Mouse (Mus musculus) embryonic facial prominence, embryonic 13.5 days (tissue): ENCODE data around the gene Pygo2. TPM values are rescaled to one million over a fixed set of nuclear protein-coding genes. Genes with fewer than 3 reads are reported as not detected.

Source experiments
- ATAC-seq: fragments of 200-750 bp; cut with Nextera tagmentation; 2 replicates; pipeline ENCODE4 v1.8.0; 2017; ENCODE audit warnings: low read depth; ENCODE audit not compliant: insufficient number of reproducible peaks, insufficient read depth, low FRiP score, low TSS enrichment
- H3K27ac ChIP-seq: fragments of 300-500 bp; sonication (generic); 2 replicates; pipeline ENCODE4 v1.5.1; 2015; ENCODE audit warnings: moderate library complexity, mild to moderate bottlenecking, inconsistent platforms
- H3K27me3 ChIP-seq: fragments of 300-500 bp; sonication (generic); 2 replicates; pipeline ENCODE4 v1.6.1; 2015; ENCODE audit warnings: mild to moderate bottlenecking, inconsistent platforms
- H3K36me3 ChIP-seq: fragments of 300-500 bp; sonication (generic); 2 replicates; pipeline ENCODE4 v1.6.1; 2015; ENCODE audit warnings: mild to moderate bottlenecking, inconsistent platforms
- H3K4me1 ChIP-seq: fragments of 300-500 bp; sonication (generic); 2 replicates; pipeline ENCODE4 v1.6.1; 2015; ENCODE audit warnings: inconsistent platforms
- H3K4me2 ChIP-seq: fragments of 300-500 bp; sonication (generic); 2 replicates; pipeline ENCODE4 v1.6.1; 2015; ENCODE audit warnings: moderate library complexity, mild to moderate bottlenecking, inconsistent platforms
- H3K4me3 ChIP-seq: fragments of 300-500 bp; sonication (generic); 2 replicates; pipeline ENCODE4 v1.5.1; 2015; ENCODE audit warnings: mild to moderate bottlenecking, inconsistent platforms
- H3K9ac ChIP-seq: fragments of 300-500 bp; sonication (generic); 2 replicates; pipeline ENCODE4 v1.6.1; 2015; ENCODE audit warnings: mild to moderate bottlenecking, inconsistent platforms
- H3K9me3 ChIP-seq: fragments of 300-500 bp; sonication (generic); 2 replicates; pipeline ENCODE4 v1.6.1; 2016; ENCODE audit warnings: inconsistent platforms
- WGBS: fragments of 180-500 bp; shearing (Covaris S2); methylation state at CpG from one replicate; pipeline ENCODE4 v1.1.7; 2015; ENCODE audit warnings: mixed read lengths; 5-methylcytosine and 5-hydroxymethylcytosine counted together
- polyA plus RNA-seq: library from polyadenylated mRNA; unstranded; fragments of >200 nt; fragmentation: Nextera tagmentation; extraction: Ambion mirVana; gene quantifications from 2 replicates; pipeline ENCODE4 v1.2.1, GENCODE M21; 2015

The Pygo2 gene
- polyA plus RNA-seq, 1 experiment from 2014 or later, result 50.5 TPM

GRCm38 (mm10) chr3:89386438-89387420 is 43.3 kb upstream of the Pygo2 start:
- 38% methylated on average over 17 of the region's 17 CpGs for WGBS
- H3K4me3 ChIP-seq, result no peak overlapping the region; the same call in 1 of the 2 replicates

GRCm38 (mm10) chr3:89387632-89388031 is 42.4 kb upstream of the Pygo2 start:
- peak overlapping the region; percentile 11; the same call in 1 of the 2 replicates for H3K27ac ChIP-seq

More at GRCm38 (mm10) chr3:89386438-89387420, 43.3 kb upstream of the Pygo2 start:
- ATAC-seq, result no peak
- Histone ChIP-seq H3K27ac (peak overlapping the region; percentile 7; the same call in 1 of the 2 replicates), H3K27me3 (peaks cover 15% of the 10 kb centered on the region), H3K4me1 (peaks cover 51% of the 10 kb centered on the region), H3K9ac (peak overlapping the region; percentile 36; the same call in 1 of the 2 replicates), H3K36me3 (no peaks in the 10 kb centered on the region), H3K4me2 (peak overlapping the region; percentile 33), H3K9me3 (no peaks in the 10 kb centered on the region)

DNA sequence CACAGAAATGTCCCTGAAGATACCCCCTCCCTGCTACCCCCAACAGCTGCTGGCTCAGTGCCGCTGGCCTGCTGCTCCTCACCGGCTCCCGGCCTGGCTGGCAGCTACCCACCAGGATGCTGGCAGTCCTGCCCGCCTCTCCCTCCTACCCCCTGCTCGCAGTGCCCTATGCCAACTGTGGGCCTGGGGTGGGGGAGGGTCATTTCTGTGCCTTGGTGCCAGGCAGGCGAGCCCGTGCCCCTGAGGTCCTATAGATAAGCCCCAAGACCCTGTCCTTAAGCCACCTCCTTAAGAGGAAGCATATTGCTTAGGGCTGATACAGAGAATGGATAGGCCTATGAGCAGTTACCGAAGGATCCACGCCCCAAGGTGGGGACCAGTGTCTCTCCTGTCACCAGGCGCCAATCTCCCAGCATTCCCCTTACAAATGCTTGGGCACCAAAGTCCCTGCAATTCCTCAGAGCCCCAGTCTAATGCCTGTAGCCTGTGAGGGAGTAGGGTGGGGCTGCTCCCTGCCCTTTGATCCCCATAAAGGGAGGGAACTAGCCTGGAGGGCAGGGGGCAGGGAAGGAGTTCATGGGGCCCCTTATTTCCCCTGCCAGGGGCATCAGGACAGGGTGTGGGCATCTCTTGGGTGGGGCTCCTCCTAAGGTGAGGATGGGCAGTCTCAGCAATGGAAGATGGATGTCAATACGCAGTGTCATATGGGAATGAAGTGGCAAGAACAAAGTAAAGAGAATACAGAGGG is 41.7 kb upstream of the Pygo2 start:
- WGBS, result 69% methylated on average over 11 of the region's 11 CpGs
- ATAC-seq, result no peak
- Histone ChIP-seq H3K27ac (no peak overlapping the region), H3K4me1 (peaks cover 64% of the 10 kb centered on the region), H3K4me2 (0 out of 2 replicates have a peak overlapping the region, but pooled peaks have one; percentile 2), H3K4me3 (no peak overlapping the region), H3K27me3 (peaks cover 29% of the 10 kb centered on the region), H3K9me3 (no peaks in the 10 kb centered on the region), H3K36me3 (no peaks in the 10 kb centered on the region), H3K9ac (no peak overlapping the region)

More at GRCm38 (mm10) chr3:89387632-89388031, 42.4 kb upstream of the Pygo2 start:
- Histone ChIP-seq H3K36me3 (no peaks in the 10 kb centered on the region), H3K4me3 (no peak overlapping the region; the same call in 1 of the 2 replicates), H3K4me2 (0 out of 2 replicates have a peak overlapping the region, but pooled peaks have one; percentile 2), H3K9ac (no peak overlapping the region), H3K27me3 (peaks cover 24% of the 10 kb centered on the region), H3K9me3 (no peaks in the 10 kb centered on the region), H3K4me1 (peaks cover 60% of the 10 kb centered on the region)
- 70% methylated on average over 11 of the region's 11 CpGs for WGBS
- ATAC-seq, result no peak

DNA sequence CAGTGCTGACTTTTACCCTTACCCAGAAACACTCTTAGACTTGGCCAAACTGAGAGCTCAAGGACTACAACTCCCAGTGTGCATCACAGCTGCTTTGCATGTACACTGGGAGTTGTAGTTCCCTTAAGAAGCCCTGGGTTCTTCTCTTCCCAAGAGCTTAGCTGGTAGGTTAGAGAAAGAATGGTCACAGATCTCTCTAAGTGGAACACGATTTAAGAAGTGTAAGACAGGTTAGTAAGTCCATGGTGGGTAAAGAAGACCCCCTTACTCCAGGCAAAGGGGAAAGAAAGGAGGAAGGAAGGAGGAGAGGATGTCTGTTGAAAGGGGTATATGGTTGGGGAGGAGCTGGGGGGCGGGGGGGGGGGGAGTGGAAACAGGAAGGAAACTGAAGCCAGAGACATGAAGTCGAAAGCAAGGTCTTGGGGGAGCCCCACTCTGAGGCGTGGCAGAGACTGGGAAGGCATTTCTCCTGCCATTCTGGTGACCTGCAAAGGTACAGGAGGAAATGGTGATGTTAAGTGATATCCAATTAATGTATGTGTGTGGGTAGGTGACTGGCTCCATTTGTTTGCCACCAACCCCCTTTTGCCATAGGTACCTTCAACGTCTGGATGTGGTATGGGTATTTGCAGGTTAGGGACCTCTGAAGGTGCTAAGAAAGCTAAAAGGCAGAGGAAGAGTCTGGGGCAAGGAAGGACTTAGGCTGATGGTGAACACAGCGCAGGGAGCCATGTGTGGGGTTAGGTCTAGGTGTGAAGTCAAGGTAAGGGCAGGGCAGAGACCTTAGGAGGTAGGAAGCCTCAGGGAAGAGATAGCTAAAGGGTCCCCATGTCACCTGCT is 40.9 kb upstream of the Pygo2 start:
- H3K27ac ChIP-seq, result no peak overlapping the region
- peaks cover 66% of the 10 kb centered on the region for H3K4me1 ChIP-seq
- H3K4me2 ChIP-seq, result no peak overlapping the region
- ATAC-seq, result no peak
- H3K9ac ChIP-seq, result no peak overlapping the region
- H3K4me3 ChIP-seq, result no peak overlapping the region
- peaks cover 29% of the 10 kb centered on the region for H3K27me3 ChIP-seq
- WGBS, result 54% methylated on average over 6 of the region's 6 CpGs
- H3K36me3 ChIP-seq, result no peaks in the 10 kb centered on the region
- H3K9me3 ChIP-seq, result no peaks in the 10 kb centered on the region

DNA sequence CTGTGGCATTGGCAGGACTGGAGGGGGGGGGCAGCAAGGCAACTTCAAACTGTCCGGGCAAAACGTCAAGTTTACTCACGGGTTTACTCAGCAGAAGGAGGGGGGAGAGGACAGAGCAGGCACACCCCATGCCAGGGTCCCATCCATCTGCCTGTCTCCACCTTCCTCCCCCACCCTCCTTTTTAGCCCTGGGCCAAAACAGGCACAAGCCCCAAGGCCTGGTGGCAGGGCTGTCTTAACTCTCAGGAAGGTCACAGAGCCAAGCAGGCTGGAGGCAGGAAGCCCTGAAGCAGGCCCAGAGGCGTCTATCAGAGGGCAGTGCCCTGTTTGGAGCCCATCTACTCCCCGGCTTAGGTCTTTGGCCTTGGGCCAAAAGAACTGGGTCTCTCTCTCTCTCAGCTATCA is 39.9 kb upstream of the Pygo2 start:
- H3K27me3 ChIP-seq, result peaks cover 29% of the 10 kb centered on the region
- peaks cover 66% of the 10 kb centered on the region for H3K4me1 ChIP-seq
- peak overlapping the region; percentile 16; the same call in 1 of the 2 replicates for H3K27ac ChIP-seq
- 52% methylated on average over 5 of the region's 5 CpGs for WGBS
- ATAC-seq, result no peak
- H3K4me2 ChIP-seq, result peak overlapping the region; percentile 94; the same call in 1 of the 2 replicates
- no peak overlapping the region for H3K9ac ChIP-seq
- no peaks in the 10 kb centered on the region for H3K36me3 ChIP-seq
- H3K4me3 ChIP-seq, result no peak overlapping the region
- no peaks in the 10 kb centered on the region for H3K9me3 ChIP-seq

DNA sequence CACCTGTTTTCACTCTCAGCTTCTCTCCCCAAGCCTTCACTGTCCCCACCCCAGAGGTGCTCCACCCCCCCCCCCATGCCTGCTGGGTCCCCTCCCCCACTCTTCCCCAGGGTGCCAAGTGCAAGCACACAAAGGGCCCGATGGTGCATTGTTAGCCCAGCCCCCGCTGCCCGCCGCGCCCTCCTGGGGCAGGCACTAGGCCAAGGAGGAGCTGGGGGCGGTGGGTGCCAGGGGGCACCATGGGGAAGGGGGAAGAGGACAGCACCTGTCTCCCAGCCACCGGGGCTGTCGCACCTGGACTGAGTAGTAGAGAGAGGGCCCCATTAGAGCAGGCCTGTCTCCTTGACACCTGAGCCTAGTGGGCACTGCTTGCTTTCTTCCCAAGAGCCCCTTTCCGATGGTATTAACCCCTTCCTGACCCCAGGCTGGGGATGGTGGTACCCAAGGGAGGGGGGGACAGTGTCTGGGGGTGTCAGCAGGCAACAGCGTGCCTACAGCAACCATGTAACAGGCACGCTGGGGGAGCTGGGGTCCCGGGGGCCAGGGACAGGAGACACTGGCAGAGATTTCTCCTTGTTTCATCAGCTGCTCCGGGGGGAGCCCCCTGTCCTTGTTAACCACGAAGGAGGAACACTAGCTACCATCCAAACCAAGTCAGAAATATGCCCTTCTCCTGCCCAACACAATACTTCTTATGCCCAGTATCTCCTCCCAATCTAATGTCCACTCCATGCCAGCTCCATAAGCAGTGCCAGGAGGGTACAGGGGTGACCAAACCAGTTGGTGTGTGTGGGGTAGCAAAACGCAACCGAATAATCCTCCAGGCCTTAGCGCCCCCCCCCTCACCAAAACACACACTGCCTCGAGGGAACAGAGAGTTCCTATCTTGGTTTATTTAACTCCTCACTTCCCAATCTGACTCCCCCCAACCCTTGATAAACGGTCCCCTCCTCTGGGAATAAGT is 39.0 kb upstream of the Pygo2 start:
- H3K9me3 ChIP-seq, result no peaks in the 10 kb centered on the region
- 8% methylated on average over 19 of the region's 19 CpGs for WGBS
- no peaks in the 10 kb centered on the region for H3K36me3 ChIP-seq
- H3K4me3 ChIP-seq, result peak overlapping the region; percentile 56
- H3K27me3 ChIP-seq, result peaks cover 29% of the 10 kb centered on the region
- no peak for ATAC-seq
- peak overlapping the region; percentile 16; the same call in 1 of the 2 replicates for H3K27ac ChIP-seq
- peaks cover 68% of the 10 kb centered on the region for H3K4me1 ChIP-seq
- peak overlapping the region; percentile 94 for H3K4me2 ChIP-seq
- H3K9ac ChIP-seq, result peak overlapping the region; percentile 68

DNA sequence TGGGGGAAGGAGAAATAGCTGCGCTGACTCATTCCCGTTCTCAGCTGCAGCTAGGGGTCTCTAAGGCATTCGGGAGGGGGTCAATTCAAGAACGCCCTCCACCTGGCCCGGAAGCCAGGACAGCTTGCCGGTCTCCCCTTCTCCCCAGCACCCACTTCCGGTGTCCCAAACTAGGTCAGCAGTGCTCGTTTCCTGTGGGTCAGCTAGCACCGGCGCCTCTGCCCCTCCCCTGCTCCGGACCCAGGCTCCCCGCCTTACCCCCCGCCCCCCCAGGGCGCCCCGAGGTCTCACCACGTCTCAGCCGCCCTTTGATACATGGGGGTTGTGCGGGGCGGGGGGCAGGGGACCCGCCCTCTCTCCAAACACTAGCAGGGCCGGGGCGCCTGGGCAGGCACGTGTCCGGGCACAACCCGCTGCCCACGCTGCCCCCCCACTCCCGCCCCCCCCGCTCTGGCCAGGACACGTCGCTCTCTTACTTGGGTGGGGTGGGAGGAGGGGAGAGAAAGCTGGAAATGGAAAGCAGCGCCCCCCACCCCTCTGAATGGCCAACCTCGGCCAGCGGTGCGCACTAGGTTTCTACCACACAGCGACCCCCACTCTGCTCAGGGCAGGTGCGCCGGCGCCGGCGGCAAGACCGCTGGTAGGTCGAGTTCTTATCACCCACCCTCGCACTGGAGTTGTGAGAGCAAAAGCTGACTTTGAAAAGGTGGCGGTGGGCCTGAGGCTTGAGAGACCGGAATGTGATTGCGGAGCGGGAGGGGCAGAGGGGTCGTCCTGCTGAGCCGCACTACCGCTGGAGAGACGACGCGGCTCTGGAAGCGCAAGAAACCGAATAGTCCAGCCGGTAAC is 38.1 kb upstream of the Pygo2 start:
- H3K27me3 ChIP-seq, result peaks cover 29% of the 10 kb centered on the region
- H3K9me3 ChIP-seq, result no peaks in the 10 kb centered on the region
- H3K9ac ChIP-seq, result peak overlapping the region; percentile 68
- H3K27ac ChIP-seq, result peak overlapping the region; percentile 22; the same call in 1 of the 2 replicates
- under 1% methylated on average over 54 of the region's 56 CpGs for WGBS
- H3K4me1 ChIP-seq, result peaks cover 68% of the 10 kb centered on the region
- peak overlapping the region; percentile 94 for H3K4me2 ChIP-seq
- peak overlapping the region; percentile 56 for H3K4me3 ChIP-seq
- no peaks in the 10 kb centered on the region for H3K36me3 ChIP-seq
- no peak for ATAC-seq

DNA sequence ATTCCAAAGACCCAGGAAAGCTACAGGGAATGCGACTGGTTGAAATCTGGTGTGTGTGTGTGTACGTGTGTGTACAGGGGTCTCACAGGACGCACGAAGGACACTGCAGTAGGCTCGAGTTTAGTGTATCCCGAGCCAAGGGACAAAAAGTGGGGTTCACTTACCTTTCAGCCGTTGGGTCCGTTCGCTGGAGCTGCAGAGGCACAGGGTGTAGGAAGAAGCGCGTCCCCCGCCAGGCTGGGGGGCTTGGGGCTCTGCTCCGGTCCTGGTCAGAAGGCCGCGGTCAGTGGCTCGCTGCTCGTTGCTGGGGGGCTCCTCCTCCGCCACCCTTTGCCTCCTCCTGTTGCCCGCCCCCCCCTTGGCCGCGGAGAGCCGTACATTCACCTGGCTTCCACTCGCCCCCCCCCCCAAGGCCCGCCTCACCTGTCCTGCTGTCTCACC is 37.1 kb upstream of the Pygo2 start:
- no peaks in the 10 kb centered on the region for H3K36me3 ChIP-seq
- WGBS, result under 1% methylated on average over 20 of the region's 24 CpGs
- peak overlapping the region; percentile 62; the same call in 1 of the 2 replicates for H3K27ac ChIP-seq
- no peak for ATAC-seq
- no peaks in the 10 kb centered on the region for H3K9me3 ChIP-seq
- peaks cover 29% of the 10 kb centered on the region for H3K27me3 ChIP-seq
- H3K4me3 ChIP-seq, result peak overlapping the region; percentile 56
- peaks cover 59% of the 10 kb centered on the region for H3K4me1 ChIP-seq
- H3K4me2 ChIP-seq, result peak overlapping the region; percentile 94
- H3K9ac ChIP-seq, result peak overlapping the region; percentile 68

GRCm38 (mm10) chr3:89393605-89394004 is 36.4 kb upstream of the Pygo2 start:
- Histone ChIP-seq H3K9me3 (no peaks in the 10 kb centered on the region), H3K4me3 (peak overlapping the region; percentile 56), H3K36me3 (no peaks in the 10 kb centered on the region), H3K4me2 (peak overlapping the region; percentile 94), H3K9ac (peak overlapping the region; percentile 69), H3K27ac (peak overlapping the region; percentile 89), H3K4me1 (peaks cover 57% of the 10 kb centered on the region), H3K27me3 (peaks cover 29% of the 10 kb centered on the region)
- ATAC-seq, result peak; percentile 91
- WGBS, result under 1% methylated on average over 15 of the region's 15 CpGs
